8 mouse cellular contexts compared by ENCODE assay signal in genomic region chr9:108136930-108137462, GRCm38 (mm10). TPM values are rescaled to one million over a fixed set of nuclear protein-coding genes. Genes with fewer than 3 reads are reported as not detected.
DNase-seq lines count a peak whose midpoint lies in the region; ATAC-seq and TF ChIP-seq lines count a peak whose summit lies in the region.
"Had no signal": no experiment of that assay in that cellular context is flagged by ENCODE, and none has a peak within 500 bp of the region (broad histone marks: within the 10 kb centered on the region; RNA-seq: fewer than 3 reads in every experiment).

No protein-coding gene starts in this region.

- 81% methylated on average over 6 of the region's 6 CpGs for WGBS in hindbrain, embryonic 12.5 days

- no peak overlapping the region for H3K4me2 ChIP-seq in hindbrain, embryonic 12.5 days (replicated peaks)

- no peaks in the 10 kb centered on the region for H3K36me3 ChIP-seq in E14TG2a.4 (ENCODE audit: insufficient read depth, low read length)
- H3K36me3 ChIP-seq in hindbrain, embryonic 12.5 days: peaks cover 28% of the 10 kb centered on the region

- H3K9ac ChIP-seq in hindbrain, embryonic 12.5 days: no peak overlapping the region

- H3K27ac ChIP-seq in hindbrain, embryonic 12.5 days: no peak overlapping the region

- peak overlapping the region; percentile 5; the same call in 1 of the 2 replicates for H3K4me3 ChIP-seq in E14TG2a.4 (replicated peaks; ENCODE audit: low read length)
- H3K4me3 ChIP-seq in hindbrain, embryonic 12.5 days: no peak overlapping the region

- no peaks in the 10 kb centered on the region for H3K9me3 ChIP-seq in E14TG2a.4 (ENCODE audit: low read length)
- no peaks in the 10 kb centered on the region for H3K9me3 ChIP-seq in hindbrain, embryonic 12.5 days (replicated peaks)

- ATAC-seq in hindbrain, embryonic 12.5 days (ENCODE audit: low FRiP score): no peak

- peaks cover 29% of the 10 kb centered on the region for H3K27me3 ChIP-seq in E14TG2a.4 (ENCODE audit: insufficient read depth, low read length)
- H3K27me3 ChIP-seq in hindbrain, embryonic 12.5 days: no peaks in the 10 kb centered on the region

- intact Hi-C loops in left cerebral cortex, postnatal 25 days (cut with DNase I): loop anchor here (1.0 to 2.0 kb wide), 4 partner anchors 9 to 52 kb away; no protein-coding TSS in a partner anchor

- no peak for TF ChIP-seq CTCF in E14TG2a.4 (conservative IDR thresholded peaks at IDR 0.05; ENCODE audit: low read length)

- peaks cover 37% of the 10 kb centered on the region for H3K4me1 ChIP-seq in E14TG2a.4 (replicated peaks; ENCODE audit: low read depth, low read length)
- H3K4me1 ChIP-seq in hindbrain, embryonic 12.5 days: no peaks in the 10 kb centered on the region

- peak; percentile 48 for DNase-seq in adipocyte (ENCODE audit: low spot score)
- DNase-seq in frontal cortex, postnatal 14 days (ENCODE audit: low spot score in 2 of 2): peak; percentile 55 to 64
- peak; percentile 58 to 96 for DNase-seq in left cerebral cortex, postnatal 25 days (ENCODE audit: low spot score in 2 of 2)
- DNase-seq in kidney, adult 9 months: no peak
- no peak for DNase-seq in testis, postnatal 10 days (ENCODE audit: low spot score)
- DNase-seq: gastrocnemius, postnatal 10 days had no signal

RNA-seq across cellular contexts. Expression of gene Apeh, which starts 42.6 kb away (rescaled TPM):
- 10 to 100 TPM; 29.8 to 36.9 TPM for total RNA-seq in left cerebral cortex, postnatal 25 days (2021)
- 54.3 and 58.6 TPM in 2 replicates for polyA plus RNA-seq in hindbrain, embryonic 12.5 days (2016; fragmentation: Nextera tagmentation; extraction: Ambion mirVana)

RNA-seq across cellular contexts. Expression of gene Bsn, which starts 53.2 kb away (rescaled TPM):
- 100 to 1,000 TPM; 261 to 275 TPM for total RNA-seq in left cerebral cortex, postnatal 25 days (2021)
- 5.4 and 6.1 TPM in 2 replicates for polyA plus RNA-seq in hindbrain, embryonic 12.5 days (2016; fragmentation: Nextera tagmentation; extraction: Ambion mirVana)

RNA-seq across cellular contexts. Expression of gene Rnf123, which starts 53.9 kb away (rescaled TPM):
- 10 to 100 TPM; 81.9 to 88.7 TPM for total RNA-seq in left cerebral cortex, postnatal 25 days (2021)
- polyA plus RNA-seq in hindbrain, embryonic 12.5 days (2016; fragmentation: Nextera tagmentation; extraction: Ambion mirVana): 39.5 and 40.7 TPM in 2 replicates

RNA-seq across cellular contexts. Expression of gene Mst1, which starts 56.8 kb away (rescaled TPM):
- not detected for total RNA-seq in left cerebral cortex, postnatal 25 days (2021)
- polyA plus RNA-seq in hindbrain, embryonic 12.5 days (2016; fragmentation: Nextera tagmentation; extraction: Ambion mirVana): 0.31 and 0.72 TPM in 2 replicates

Comparison
In these comparisons a context has a peak if more than half of its experiments do, and no peak if none do; other contexts are left out.
1. DNase-seq: peak in adipocyte (single experiment), frontal cortex, postnatal 14 days (2 of 2) and left cerebral cortex, postnatal 25 days (2 of 2); none in kidney, adult 9 months (single experiment) and testis, postnatal 10 days (single experiment).